Mouse (Mus musculus): ENCODE measurements around the gene Emilin2. TPM values are rescaled to one million over a fixed set of nuclear protein-coding genes. Genes with fewer than 3 reads are reported as not detected.
A peak's percentile ranks its signal among the peaks of the same experiment; 100 is the strongest.

The Emilin2 gene
- polyA plus RNA-seq, 1 experiment from 2014 or later = 24.9 TPM

DNA sequence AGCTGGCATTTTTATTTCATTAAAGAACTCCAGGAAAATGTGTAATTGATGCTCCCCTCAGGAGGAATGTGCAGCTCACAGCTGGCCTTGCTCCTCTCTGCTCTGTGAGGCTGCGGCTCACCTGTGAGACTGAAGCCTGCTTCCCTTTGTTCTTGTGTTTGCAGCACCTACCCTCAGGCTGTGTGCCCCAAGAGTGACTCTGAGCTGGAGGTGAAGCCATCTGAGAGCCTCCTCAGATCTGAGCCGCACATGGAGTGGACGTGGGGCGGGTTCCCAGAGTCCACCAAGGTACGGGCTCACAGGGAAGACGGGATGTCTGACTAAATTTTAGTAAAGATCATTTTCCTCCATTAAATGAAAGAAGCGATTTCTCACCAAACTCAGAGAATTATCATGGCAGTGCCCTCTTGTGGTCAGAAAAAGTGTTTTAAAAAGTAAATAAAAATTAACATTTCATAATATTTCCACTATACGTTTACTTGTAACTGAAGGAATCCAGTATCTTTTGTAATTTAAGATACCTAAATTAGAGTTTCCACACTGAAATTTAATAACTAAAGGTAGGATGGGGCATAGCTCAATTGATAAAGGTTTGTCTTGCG is 81.6 kb downstream of the Emilin2 start:
- Histone ChIP-seq H3K4me1 (replicated peaks) (peaks cover 38% of the 10 kb centered on the region), H3K27me3 (no peaks in the 10 kb centered on the region), H3K4me2 (no peak overlapping the region), H3K4me3 (replicated peaks) (no peak overlapping the region), H3K9ac (no peak overlapping the region; the same call in 1 of the 2 replicates), H3K9me3 (replicated peaks) (no peaks in the 10 kb centered on the region), H3K36me3 (peaks cover 75% of the 10 kb centered on the region), H3K27ac (peak overlapping the region; percentile 71)
- 80% methylated on average over 9 of the region's 9 CpGs for WGBS (ENCODE audit: insufficient replicate concordance)
- no peak for DNase-seq
- ATAC-seq (ENCODE audit: low read depth) = no peak

DNA sequence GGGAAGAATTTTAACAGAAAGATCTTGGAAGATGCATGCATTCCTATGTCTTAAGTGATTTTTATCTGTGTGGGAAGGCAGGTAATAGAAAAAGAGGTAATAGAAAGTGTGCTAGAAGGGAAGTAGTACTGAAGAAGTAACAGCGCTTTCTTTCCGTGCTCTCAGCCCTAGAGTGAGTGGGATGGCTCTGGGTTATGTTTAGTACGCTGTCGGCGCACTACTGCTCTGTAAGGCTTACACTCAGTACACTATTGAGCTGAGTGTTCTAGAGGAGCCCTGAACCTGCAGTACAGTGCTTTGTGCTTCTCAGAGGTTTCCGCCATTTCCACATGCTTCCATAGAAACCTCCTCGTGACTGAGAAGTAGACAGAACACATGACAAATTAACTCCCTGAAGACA is 83.1 kb downstream of the Emilin2 start:
- no peak for DNase-seq
- ATAC-seq (ENCODE audit: low read depth) = no peak
- peaks cover 81% of the 10 kb centered on the region for H3K36me3 ChIP-seq
- no peaks in the 10 kb centered on the region for H3K27me3 ChIP-seq
- H3K9me3 ChIP-seq (replicated peaks) = no peaks in the 10 kb centered on the region
- no peak overlapping the region for H3K4me2 ChIP-seq
- no peak overlapping the region for H3K9ac ChIP-seq
- H3K4me1 ChIP-seq (replicated peaks) = peaks cover 39% of the 10 kb centered on the region
- no peak overlapping the region for H3K4me3 ChIP-seq (replicated peaks)
- 89% methylated on average over 7 of the region's 7 CpGs for WGBS (ENCODE audit: insufficient replicate concordance)
- H3K27ac ChIP-seq = no peak overlapping the region

DNA sequence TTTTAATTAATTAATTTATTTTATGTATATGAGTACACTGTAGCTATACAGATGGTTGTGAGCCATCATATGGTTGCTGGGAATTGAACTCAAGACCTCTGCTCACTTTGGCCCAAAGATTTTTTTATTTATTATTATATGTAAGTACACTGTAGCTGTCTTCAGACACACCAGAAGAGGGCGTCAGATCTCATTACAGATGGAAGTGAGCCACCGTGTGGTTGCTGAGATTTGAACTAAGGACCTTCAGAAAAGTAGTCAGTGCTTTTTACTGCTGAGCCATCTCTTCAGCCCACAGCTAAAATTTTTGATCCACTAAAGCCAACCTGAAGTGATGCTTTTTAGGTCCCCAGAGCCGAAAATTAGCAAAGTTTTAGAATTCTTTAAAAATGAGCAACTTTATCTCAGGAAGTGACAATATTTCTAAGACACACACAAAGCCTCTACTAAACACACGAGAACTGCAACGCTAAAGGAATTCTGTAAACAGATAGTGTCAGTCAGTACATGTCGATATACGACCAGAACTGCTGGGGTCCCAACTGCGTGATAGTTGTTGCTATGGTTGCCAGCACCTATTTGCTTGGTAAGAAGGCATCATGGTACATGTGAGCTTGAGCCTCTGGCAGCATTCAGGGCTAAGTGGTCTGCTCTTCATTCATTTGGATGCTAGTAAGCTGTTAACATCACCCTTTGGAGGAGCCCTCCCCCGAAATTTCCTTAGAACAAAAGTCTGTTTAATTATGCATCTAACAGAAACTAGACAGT is 84.5 kb downstream of the Emilin2 start:
- H3K4me3 ChIP-seq (replicated peaks) = no peak overlapping the region
- peaks cover 44% of the 10 kb centered on the region for H3K4me1 ChIP-seq (replicated peaks)
- peaks cover 78% of the 10 kb centered on the region for H3K36me3 ChIP-seq
- H3K4me2 ChIP-seq = no peak overlapping the region
- no peak for ATAC-seq (ENCODE audit: low read depth)
- no peak overlapping the region for H3K9ac ChIP-seq
- no peak for DNase-seq
- H3K27ac ChIP-seq = no peak overlapping the region
- WGBS (ENCODE audit: insufficient replicate concordance) = 80% methylated on average over 9 of the region's 9 CpGs
- no peaks in the 10 kb centered on the region for H3K9me3 ChIP-seq (replicated peaks)
- H3K27me3 ChIP-seq = no peaks in the 10 kb centered on the region

DNA sequence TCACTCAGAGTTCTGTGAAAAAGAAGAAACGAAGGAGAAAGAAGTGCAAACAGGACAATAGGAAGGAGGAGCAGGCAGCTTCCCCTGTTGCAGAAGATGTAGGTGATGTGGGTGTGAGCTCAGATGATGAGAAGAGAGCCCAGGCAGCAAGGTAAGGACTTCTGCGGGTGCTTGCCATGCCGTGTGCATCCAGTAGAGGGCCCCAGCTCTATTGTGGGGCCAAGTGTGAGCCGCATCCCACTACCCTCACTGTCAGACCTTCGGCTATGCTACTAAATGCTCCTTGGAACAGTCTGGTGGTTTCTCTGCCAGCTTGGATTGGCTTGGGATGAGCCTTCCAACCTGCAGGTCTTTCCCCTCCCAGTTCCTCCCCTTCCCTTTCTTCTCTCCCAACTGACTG is 86.7 kb downstream of the Emilin2 start:
- DNase-seq (no peak), ATAC-seq (ENCODE audit: low read depth) (peak; percentile 38; the same call in 1 of the 2 replicates)
- Histone ChIP-seq H3K9me3 (replicated peaks) (no peaks in the 10 kb centered on the region), H3K27me3 (no peaks in the 10 kb centered on the region), H3K27ac (peak overlapping the region; percentile 30; the same call in 1 of the 2 replicates), H3K4me1 (replicated peaks) (peaks cover 50% of the 10 kb centered on the region), H3K9ac (no peak overlapping the region), H3K36me3 (peaks cover 80% of the 10 kb centered on the region), H3K4me3 (replicated peaks) (no peak overlapping the region), H3K4me2 (no peak overlapping the region)
- 39% methylated on average over 5 of the region's 5 CpGs for WGBS (ENCODE audit: insufficient replicate concordance)

DNA sequence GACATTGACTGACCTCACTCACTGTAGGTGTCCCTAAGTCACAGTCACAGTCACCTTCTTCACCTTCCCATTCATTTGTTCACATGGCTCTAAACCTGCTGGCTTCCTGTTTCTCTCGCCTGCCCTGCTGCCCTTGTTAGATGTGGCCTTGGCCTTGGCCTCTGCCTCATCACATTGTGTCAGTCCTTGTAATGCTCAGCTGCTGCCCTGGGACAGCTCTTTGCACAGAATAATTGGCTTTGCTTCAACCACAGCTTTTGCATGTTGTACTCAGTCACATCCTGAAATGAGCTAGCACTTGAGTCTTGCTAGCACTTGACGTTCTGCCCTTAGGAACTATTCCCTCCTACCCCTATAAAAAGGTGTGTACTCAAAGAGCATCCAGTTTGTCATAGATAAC is 87.3 kb downstream of the Emilin2 start:
- WGBS (ENCODE audit: insufficient replicate concordance) = 75% methylated on average over 2 of the region's 2 CpGs
- Histone ChIP-seq H3K4me2 (no peak overlapping the region), H3K9me3 (replicated peaks) (no peaks in the 10 kb centered on the region), H3K4me1 (replicated peaks) (peaks cover 47% of the 10 kb centered on the region), H3K4me3 (replicated peaks) (no peak overlapping the region), H3K9ac (no peak overlapping the region), H3K27me3 (no peaks in the 10 kb centered on the region), H3K27ac (0 out of 2 replicates have a peak overlapping the region, but pooled peaks have one; percentile 39), H3K36me3 (peaks cover 78% of the 10 kb centered on the region)
- DNase-seq (no peak), ATAC-seq (ENCODE audit: low read depth) (no peak)

DNA sequence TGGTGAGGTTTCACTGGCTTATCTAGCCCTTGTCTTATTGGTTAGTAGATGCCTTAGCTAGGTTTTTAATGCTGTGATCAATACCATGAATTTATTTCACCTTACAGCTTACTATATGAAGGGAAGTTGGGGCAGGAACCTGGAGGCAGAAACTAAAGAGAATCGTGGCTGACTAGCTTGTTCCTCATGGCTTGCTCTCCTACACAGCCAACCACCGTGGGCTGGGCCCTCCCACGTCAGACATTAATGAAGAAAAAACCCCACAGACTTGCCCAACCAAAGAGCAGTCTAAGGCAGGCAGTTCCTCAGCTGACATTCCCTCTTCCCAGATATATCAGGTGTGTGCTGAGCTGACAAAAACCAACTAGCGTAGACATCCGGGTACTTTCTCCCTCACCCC is 88.1 kb downstream of the Emilin2 start:
- ATAC-seq (ENCODE audit: low read depth) (no peak), DNase-seq (no peak)
- peaks cover 55% of the 10 kb centered on the region for H3K4me1 ChIP-seq (replicated peaks)
- H3K36me3 ChIP-seq = peaks cover 78% of the 10 kb centered on the region
- no peak overlapping the region for H3K4me3 ChIP-seq (replicated peaks)
- H3K4me2 ChIP-seq = no peak overlapping the region
- WGBS (ENCODE audit: insufficient replicate concordance) = 67% methylated on average over 5 of the region's 5 CpGs
- H3K9ac ChIP-seq = peak overlapping the region; percentile 15; the same call in 1 of the 2 replicates
- H3K27me3 ChIP-seq = no peaks in the 10 kb centered on the region
- H3K9me3 ChIP-seq (replicated peaks) = no peaks in the 10 kb centered on the region
- H3K27ac ChIP-seq = peak overlapping the region; percentile 30

DNA sequence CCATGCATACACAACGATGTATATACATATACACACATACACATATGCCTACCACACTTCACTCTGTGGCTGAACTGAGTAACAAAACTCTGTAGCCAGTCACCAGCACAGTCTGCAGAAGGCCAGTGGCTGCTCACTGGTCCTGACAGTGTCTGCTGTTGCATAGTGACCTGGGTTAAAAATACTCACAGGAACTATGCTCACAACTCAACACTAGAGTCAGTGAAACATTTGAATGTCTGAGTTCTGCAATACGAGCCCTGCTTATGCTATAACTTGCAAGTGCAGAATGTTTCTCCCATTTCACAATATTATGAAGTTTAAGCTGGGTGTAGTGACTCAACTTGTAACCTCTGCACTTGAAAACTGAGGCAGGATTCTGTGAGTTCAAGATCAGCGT is 90.4 kb downstream of the Emilin2 start:
- no peak overlapping the region for H3K4me3 ChIP-seq (replicated peaks)
- H3K9ac ChIP-seq = no peak overlapping the region
- peaks cover 66% of the 10 kb centered on the region for H3K4me1 ChIP-seq (replicated peaks)
- ATAC-seq (ENCODE audit: low read depth) (no peak), DNase-seq (no peak)
- 0 out of 2 replicates have a peak overlapping the region, but pooled peaks have one; percentile 20 for H3K27ac ChIP-seq
- no peak overlapping the region for H3K4me2 ChIP-seq
- peaks cover 84% of the 10 kb centered on the region for H3K36me3 ChIP-seq
- no peaks in the 10 kb centered on the region for H3K27me3 ChIP-seq
- no peaks in the 10 kb centered on the region for H3K9me3 ChIP-seq (replicated peaks)
- 80% methylated on average over 3 of the region's 3 CpGs for WGBS (ENCODE audit: insufficient replicate concordance)

DNA sequence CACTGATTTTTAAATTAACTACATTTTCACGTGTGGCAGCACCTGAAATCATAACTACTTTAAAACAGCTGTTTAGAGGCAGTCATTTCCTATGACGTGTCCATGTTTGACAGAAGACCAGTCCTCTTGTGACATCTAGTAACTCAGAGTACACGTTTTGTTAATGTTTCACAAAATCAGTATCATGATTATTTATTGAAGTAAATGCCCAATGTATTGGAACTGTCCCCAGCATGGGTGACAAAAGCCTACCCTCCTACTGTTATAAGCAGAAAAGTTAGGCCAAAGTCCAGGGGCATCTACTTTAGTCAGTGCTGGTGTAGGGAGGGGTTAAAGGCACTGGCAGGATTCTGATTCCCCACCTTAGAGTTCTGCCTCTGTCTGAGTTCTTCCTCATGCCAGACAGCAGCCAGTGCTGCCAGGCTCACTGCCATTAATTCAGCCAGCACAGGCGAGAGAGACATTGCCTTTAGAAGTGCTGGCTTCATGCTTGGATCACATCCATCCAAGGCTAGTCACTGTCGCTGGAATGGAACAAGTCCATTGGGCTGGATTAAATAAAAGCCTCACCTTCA is 94.6 kb downstream of the Emilin2 start:
- Histone ChIP-seq H3K9ac (no peak overlapping the region), H3K4me2 (no peak overlapping the region), H3K4me3 (replicated peaks) (no peak overlapping the region), H3K9me3 (replicated peaks) (no peaks in the 10 kb centered on the region), H3K4me1 (replicated peaks) (peaks cover 77% of the 10 kb centered on the region), H3K27me3 (no peaks in the 10 kb centered on the region), H3K36me3 (peaks cover 60% of the 10 kb centered on the region), H3K27ac (no peak overlapping the region)
- ATAC-seq (ENCODE audit: low read depth) (no peak), DNase-seq (no peak)
- WGBS (ENCODE audit: insufficient replicate concordance) = 87% methylated on average over 5 of the region's 5 CpGs

DNA sequence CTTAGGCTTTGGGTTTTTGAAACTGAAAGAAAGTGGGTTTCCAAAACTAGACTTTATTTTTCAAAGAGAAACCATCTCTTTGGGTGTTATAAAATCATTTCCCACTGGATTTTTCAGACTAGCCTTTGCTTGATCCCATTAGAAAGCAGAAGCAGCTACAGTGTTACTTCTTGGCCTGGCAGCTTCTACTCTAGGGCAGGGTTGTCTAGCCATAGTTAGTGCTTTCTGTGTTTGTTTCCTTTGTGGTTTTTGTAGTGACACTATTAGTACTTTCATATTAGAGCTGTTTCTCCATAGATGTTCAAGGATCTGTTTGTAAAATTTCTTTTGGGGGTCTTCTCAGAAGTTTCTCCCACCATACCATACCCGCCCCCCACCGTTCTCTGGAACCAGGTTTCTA is 95.5 kb downstream of the Emilin2 start:
- Histone ChIP-seq H3K9me3 (replicated peaks) (no peaks in the 10 kb centered on the region), H3K4me2 (peak overlapping the region; percentile 33), H3K4me3 (replicated peaks) (no peak overlapping the region), H3K9ac (peak overlapping the region; percentile 33; the same call in 1 of the 2 replicates), H3K36me3 (peaks cover 51% of the 10 kb centered on the region), H3K27me3 (no peaks in the 10 kb centered on the region), H3K27ac (peak overlapping the region; percentile 44; the same call in 1 of the 2 replicates), H3K4me1 (replicated peaks) (peaks cover 76% of the 10 kb centered on the region)
- 81% methylated on average over 2 of the region's 2 CpGs for WGBS (ENCODE audit: insufficient replicate concordance)
- ATAC-seq (ENCODE audit: low read depth) (no peak), DNase-seq (no peak)

DNA sequence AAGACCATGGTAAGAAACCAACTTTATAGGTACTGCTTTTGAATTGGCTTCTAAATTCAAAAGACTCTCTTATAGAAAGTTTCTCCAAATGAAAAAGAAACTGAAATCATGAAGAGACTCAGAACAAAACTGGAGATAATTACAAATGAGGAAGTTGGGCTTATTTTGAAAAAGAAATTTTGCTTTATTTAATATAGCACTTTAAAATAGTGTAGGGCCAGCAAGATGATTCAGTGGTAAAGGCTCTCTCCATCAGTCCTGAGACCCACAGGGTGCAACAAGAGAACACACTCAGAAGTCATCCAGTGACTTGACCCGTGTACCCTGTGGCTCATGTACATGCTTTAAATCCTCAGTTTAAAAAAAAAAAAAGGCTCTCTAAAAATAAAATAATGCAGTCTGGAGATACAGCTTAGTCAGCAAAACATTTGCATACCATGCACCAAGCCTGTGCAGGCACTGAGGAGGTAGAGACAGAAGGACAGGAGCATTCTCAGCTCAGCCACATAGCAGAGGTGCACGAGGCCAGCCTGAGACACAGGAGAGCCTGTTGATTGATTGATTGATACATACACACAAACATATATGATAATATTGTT is 96.4 kb downstream of the Emilin2 start:
- Histone ChIP-seq H3K4me1 (replicated peaks) (peaks cover 80% of the 10 kb centered on the region), H3K9ac (peak overlapping the region; percentile 53; the same call in 1 of the 2 replicates)
- WGBS (ENCODE audit: insufficient replicate concordance) = 42% methylated on average over 2 of the region's 2 CpGs

More for the DNA sequence above, 96.4 kb downstream of the Emilin2 start:
- H3K36me3 ChIP-seq = peaks cover 41% of the 10 kb centered on the region
- DNase-seq (no peak), ATAC-seq (ENCODE audit: low read depth) (no peak)
- H3K9me3 ChIP-seq (replicated peaks) = no peaks in the 10 kb centered on the region
- H3K27ac ChIP-seq = peak overlapping the region; percentile 21; the same call in 1 of the 2 replicates
- H3K4me2 ChIP-seq = peak overlapping the region; percentile 56
- H3K27me3 ChIP-seq = no peaks in the 10 kb centered on the region
- H3K4me3 ChIP-seq (replicated peaks) = peak overlapping the region; percentile 29; the same call in 1 of the 2 replicates
